Mouse (Mus musculus) embryonic facial prominence, embryonic 10.5 days (tissue): ENCODE measurements around the gene Gprc5b. TPM values are rescaled to one million over a fixed set of nuclear protein-coding genes. Genes with fewer than 3 reads are reported as not detected.

Experiments
- DNase-seq: peaks from one replicate; pipeline ENCODE4 v3.0.0-alpha.2; 2017; ENCODE audit warnings: low spot score
- H3K27ac ChIP-seq: fragments of 300-500 bp; sonication (generic); replicated peaks from 2 replicates; pipeline ENCODE4 v1.5.1; 2016; ENCODE audit warnings: mild to moderate bottlenecking
- H3K27me3 ChIP-seq: fragments of 300-500 bp; sonication (generic); replicated peaks from 2 replicates; pipeline ENCODE4 v1.6.1; 2016; ENCODE audit warnings: low read depth, mild to moderate bottlenecking; ENCODE audit not compliant: poor library complexity, severe bottlenecking
- H3K36me3 ChIP-seq: fragments of 300-500 bp; sonication (generic); replicated peaks from 2 replicates; pipeline ENCODE4 v1.6.1; 2016; ENCODE audit warnings: mild to moderate bottlenecking, moderate library complexity
- H3K4me1 ChIP-seq: fragments of 300-500 bp; sonication (generic); 2 replicates; pipeline ENCODE4 v1.6.1; 2016
- H3K4me3 ChIP-seq: fragments of 300-500 bp; sonication (generic); 2 replicates; pipeline ENCODE4 v1.5.1; 2016; ENCODE audit warnings: mild to moderate bottlenecking, moderate library complexity
- H3K9me3 ChIP-seq: fragments of 300-500 bp; sonication (generic); 2 replicates; pipeline ENCODE4 v1.6.1; 2016; ENCODE audit warnings: mild to moderate bottlenecking
- WGBS: fragments of 180-500 bp; shearing (Covaris S2); methylation state at CpG from one replicate; pipeline ENCODE4 v1.1.7; 2016; 5-methylcytosine and 5-hydroxymethylcytosine counted together
- polyA plus RNA-seq: library from polyadenylated mRNA; unstranded; fragments of >200 nt; fragmentation: Nextera tagmentation; extraction: Ambion mirVana; gene quantifications from 2 replicates; pipeline ENCODE4 v1.2.1, GENCODE M21; 2016

Gene Gprc5b
- polyA plus RNA-seq, 1 experiment from 2014 or later, result 8.2 TPM

- Histone ChIP-seq H3K4me3 (no peak overlapping the region), H3K27ac (no peak overlapping the region), H3K36me3 (0 out of 2 replicates have a peak, but pooled peaks cover 5% of the 10 kb centered on the region), H3K9me3 (no peaks in the 10 kb centered on the region), H3K27me3 (no peaks in the 10 kb centered on the region), H3K4me1 (peaks cover 8% of the 10 kb centered on the region)
- 40% methylated on average over 7 of the region's 7 CpGs for WGBS
- DNase-seq, result no peak
Observed at GRCm38 (mm10) chr7:118965198-118965597, 29.8 kb downstream of the Gprc5b start.

DNA sequence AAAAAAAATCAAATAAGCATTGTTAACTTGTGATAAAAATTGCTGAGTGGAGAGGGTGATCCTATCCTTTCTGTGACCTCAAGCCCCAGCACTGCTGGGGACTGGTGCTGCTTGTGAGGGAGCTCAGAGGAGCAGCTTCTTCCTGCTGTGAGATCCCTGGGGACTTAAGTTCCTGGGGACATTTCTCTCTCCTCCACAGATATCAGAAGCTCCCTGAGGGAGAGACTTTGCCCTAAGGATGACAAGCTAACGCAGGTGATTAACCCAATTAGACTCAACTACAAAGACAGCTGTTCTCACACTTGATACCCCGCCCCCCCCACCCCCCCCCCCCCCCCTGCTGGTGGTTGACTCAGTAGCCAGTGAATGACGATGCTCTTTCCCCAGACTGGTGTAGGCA lies 30.2 kb downstream of the Gprc5b start:
- DNase-seq, result no peak
- 0 out of 2 replicates have a peak, but pooled peaks cover 3% of the 10 kb centered on the region for H3K36me3 ChIP-seq
- H3K9me3 ChIP-seq, result no peaks in the 10 kb centered on the region
- H3K27me3 ChIP-seq, result no peaks in the 10 kb centered on the region
- no peak overlapping the region for H3K4me3 ChIP-seq
- H3K4me1 ChIP-seq, result peaks cover 8% of the 10 kb centered on the region
- no peak overlapping the region for H3K27ac ChIP-seq
- 0% methylated on average over 3 of the region's 3 CpGs for WGBS

DNA sequence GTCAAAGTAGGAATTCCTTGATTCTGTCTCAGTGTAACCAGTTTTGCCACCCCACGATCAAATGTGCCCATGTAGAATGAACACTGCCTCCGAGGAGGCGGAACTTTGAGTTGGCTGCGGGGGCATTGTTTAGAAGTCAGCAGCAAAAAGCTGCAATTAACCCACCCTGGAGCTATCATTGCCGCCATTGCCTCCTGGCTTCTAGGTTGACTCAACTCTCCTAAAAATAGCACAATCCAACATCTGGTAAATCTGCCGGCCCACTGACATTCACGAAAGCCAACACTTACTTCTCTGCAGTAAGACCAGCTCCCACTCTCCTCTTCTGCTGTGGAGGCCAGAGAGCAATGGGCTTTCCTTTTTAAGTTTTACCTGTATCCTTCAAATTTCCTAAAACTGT lies 35.8 kb downstream of the Gprc5b start:
- Histone ChIP-seq H3K4me3 (no peak overlapping the region), H3K36me3 (no peaks in the 10 kb centered on the region), H3K9me3 (no peaks in the 10 kb centered on the region), H3K27ac (no peak overlapping the region), H3K4me1 (no peaks in the 10 kb centered on the region), H3K27me3 (no peaks in the 10 kb centered on the region)
- no peak for DNase-seq
- WGBS, result 63% methylated on average over 7 of the region's 7 CpGs

DNA sequence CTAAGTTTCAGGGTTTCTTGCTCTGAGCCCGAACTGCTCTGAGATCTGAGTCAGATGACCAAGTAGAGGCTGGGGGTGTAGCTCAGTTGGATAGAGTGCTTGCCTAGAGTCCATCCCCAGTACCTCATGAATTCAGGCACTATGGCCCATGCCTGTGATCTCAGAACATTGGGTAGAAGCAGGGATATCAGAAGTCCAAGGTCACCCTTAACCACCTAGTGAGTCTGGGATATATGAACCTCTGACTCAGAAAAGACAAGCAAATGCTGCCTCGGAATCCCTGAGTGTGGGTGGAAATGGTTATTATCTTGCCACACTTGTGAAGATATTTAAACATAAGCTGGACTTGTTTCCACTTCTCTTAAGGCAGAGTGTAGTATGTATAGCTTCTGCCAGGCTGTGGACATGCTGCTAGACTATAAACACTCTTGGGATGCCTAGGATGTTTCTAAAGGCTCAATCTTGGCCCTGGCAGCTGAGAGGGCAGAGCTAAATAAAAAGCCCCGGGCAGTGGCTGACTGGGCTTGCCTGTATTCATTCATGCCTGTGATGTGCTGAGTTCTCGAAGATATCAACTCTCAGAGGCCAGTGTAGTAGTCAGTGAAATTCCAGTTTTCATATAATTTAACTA lies 38.3 kb downstream of the Gprc5b start:
- Histone ChIP-seq H3K27ac (no peak overlapping the region), H3K27me3 (no peaks in the 10 kb centered on the region), H3K4me1 (no peaks in the 10 kb centered on the region), H3K36me3 (no peaks in the 10 kb centered on the region), H3K4me3 (no peak overlapping the region), H3K9me3 (no peaks in the 10 kb centered on the region)
- no peak for DNase-seq
- 83% methylated on average over 4 of the region's 4 CpGs for WGBS

- no peaks in the 10 kb centered on the region for H3K4me1 ChIP-seq
- WGBS, result 90% methylated on average over 1 of the region's 1 CpGs
- no peak overlapping the region for H3K4me3 ChIP-seq
Observed at GRCm38 (mm10) chr7:118954968-118955367, 40.0 kb downstream of the Gprc5b start.

DNA sequence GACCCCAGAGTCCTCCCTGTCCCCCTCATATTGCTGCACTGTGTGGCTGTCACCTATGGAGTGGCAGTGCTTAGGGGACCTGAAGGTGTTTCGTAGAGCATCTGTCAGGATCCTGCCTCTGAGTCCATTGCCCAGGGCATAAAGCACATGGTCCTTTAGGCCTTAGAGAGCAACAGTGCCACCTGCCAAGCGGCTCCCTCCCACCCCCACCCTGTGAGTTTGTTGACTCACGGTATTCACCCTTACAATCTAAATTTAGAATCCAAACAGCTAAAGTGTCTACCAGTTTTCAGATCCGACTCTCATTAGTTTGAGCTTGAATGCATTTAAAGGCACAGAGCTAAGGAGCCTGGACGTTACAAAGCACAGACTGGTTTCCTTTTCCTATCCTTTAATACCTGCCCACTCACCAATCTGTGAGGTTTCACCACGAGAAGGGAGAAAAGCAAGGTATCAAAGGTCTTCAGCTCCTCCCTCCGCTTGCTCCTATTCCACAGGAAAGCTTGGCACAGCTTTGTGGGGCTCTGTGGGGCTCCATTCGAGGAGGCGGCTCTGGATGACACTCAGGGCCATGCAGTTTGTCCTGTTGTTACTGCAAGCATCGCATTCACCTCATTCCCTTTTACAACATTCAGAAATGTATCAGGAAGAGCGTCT lies 41.3 kb downstream of the Gprc5b start:
- no peaks in the 10 kb centered on the region for H3K9me3 ChIP-seq
- no peak overlapping the region for H3K27ac ChIP-seq
- DNase-seq, result no peak
- H3K4me1 ChIP-seq, result no peaks in the 10 kb centered on the region
- H3K27me3 ChIP-seq, result no peaks in the 10 kb centered on the region
- no peaks in the 10 kb centered on the region for H3K36me3 ChIP-seq
- WGBS, result 66% methylated on average over 11 of the region's 11 CpGs
- H3K4me3 ChIP-seq, result no peak overlapping the region

More at GRCm38 (mm10) chr7:118954968-118955367, 40.0 kb downstream of the Gprc5b start:
- Histone ChIP-seq H3K27ac (no peak overlapping the region), H3K36me3 (no peaks in the 10 kb centered on the region), H3K27me3 (no peaks in the 10 kb centered on the region), H3K9me3 (no peaks in the 10 kb centered on the region)
- no peak for DNase-seq

GRCm38 (mm10) chr7:118949749-118950148 lies 45.3 kb downstream of the Gprc5b start:
- no peaks in the 10 kb centered on the region for H3K9me3 ChIP-seq
- H3K27me3 ChIP-seq, result no peaks in the 10 kb centered on the region
- H3K4me1 ChIP-seq, result peaks cover 5% of the 10 kb centered on the region
- no peak overlapping the region for H3K4me3 ChIP-seq
- H3K27ac ChIP-seq, result no peak overlapping the region
- DNase-seq, result no peak
- 87% methylated on average over 7 of the region's 7 CpGs for WGBS
- H3K36me3 ChIP-seq, result no peaks in the 10 kb centered on the region

DNA sequence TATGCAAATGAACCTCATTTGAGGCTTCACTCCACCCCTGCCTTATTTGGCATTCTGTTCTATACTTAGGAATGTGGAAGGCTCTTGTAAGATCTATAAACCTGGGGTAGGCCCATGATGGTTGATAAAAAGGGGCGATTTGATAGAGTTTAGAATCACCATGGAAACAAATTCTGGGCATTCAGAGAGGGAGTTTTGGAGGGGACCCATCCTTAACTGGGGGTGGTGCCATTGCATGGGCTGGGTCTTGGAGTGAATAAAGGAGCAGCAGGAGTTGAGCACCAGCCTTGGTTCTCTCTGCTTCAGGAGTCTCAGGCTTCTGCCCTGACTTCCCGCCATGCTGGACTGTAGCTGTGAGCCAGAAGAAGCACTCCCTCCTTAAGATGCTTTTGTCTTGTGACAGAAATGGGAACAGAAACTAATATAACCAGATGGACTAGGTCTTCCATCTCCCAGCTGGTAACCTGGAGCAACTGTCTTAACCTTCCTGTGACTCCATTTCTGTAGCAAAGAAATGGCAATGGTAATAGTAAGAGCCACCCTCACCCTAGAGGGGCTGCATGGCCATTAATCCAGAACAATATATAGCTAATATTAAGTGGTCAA lies 46.2 kb downstream of the Gprc5b start:
- H3K4me3 ChIP-seq, result no peak overlapping the region
- no peak overlapping the region for H3K27ac ChIP-seq
- 66% methylated on average over 2 of the region's 2 CpGs for WGBS
- peaks cover 14% of the 10 kb centered on the region for H3K4me1 ChIP-seq
- no peaks in the 10 kb centered on the region for H3K36me3 ChIP-seq
- DNase-seq, result no peak
- H3K9me3 ChIP-seq, result no peaks in the 10 kb centered on the region
- H3K27me3 ChIP-seq, result no peaks in the 10 kb centered on the region

GRCm38 (mm10) chr7:118947241-118947640 lies 47.8 kb downstream of the Gprc5b start:
- H3K4me1 ChIP-seq, result peaks cover 23% of the 10 kb centered on the region
- no peaks in the 10 kb centered on the region for H3K27me3 ChIP-seq
- WGBS, result 53% methylated on average over 3 of the region's 3 CpGs
- H3K27ac ChIP-seq, result no peak overlapping the region
- no peak overlapping the region for H3K4me3 ChIP-seq
- H3K36me3 ChIP-seq, result no peaks in the 10 kb centered on the region
- no peak for DNase-seq
- H3K9me3 ChIP-seq, result no peaks in the 10 kb centered on the region

GRCm38 (mm10) chr7:118944884-118945283 lies 50.1 kb downstream of the Gprc5b start:
- 22% methylated on average over 2 of the region's 2 CpGs for WGBS
- no peaks in the 10 kb centered on the region for H3K27me3 ChIP-seq
- no peaks in the 10 kb centered on the region for H3K36me3 ChIP-seq
- peak; percentile 22 for DNase-seq
- H3K4me3 ChIP-seq, result no peak overlapping the region
- H3K9me3 ChIP-seq, result no peaks in the 10 kb centered on the region
- H3K27ac ChIP-seq, result no peak overlapping the region
- peaks cover 23% of the 10 kb centered on the region for H3K4me1 ChIP-seq

GRCm38 (mm10) chr7:118943170-118943569 lies 51.8 kb downstream of the Gprc5b start:
- Histone ChIP-seq H3K27me3 (no peaks in the 10 kb centered on the region), H3K36me3 (no peaks in the 10 kb centered on the region), H3K4me1 (peaks cover 23% of the 10 kb centered on the region), H3K4me3 (no peak overlapping the region), H3K9me3 (no peaks in the 10 kb centered on the region), H3K27ac (no peak overlapping the region)
- WGBS, result 42% methylated on average over 7 of the region's 7 CpGs
- no peak for DNase-seq

- Histone ChIP-seq H3K4me1 (peaks cover 27% of the 10 kb centered on the region), H3K4me3 (no peak overlapping the region), H3K27me3 (no peaks in the 10 kb centered on the region), H3K36me3 (no peaks in the 10 kb centered on the region), H3K27ac (no peak overlapping the region), H3K9me3 (no peaks in the 10 kb centered on the region)
- no peak for DNase-seq
- 78% methylated on average over 3 of the region's 3 CpGs for WGBS
Observed at GRCm38 (mm10) chr7:118942297-118942696, 52.7 kb downstream of the Gprc5b start.
